In the genomic region with DNA sequence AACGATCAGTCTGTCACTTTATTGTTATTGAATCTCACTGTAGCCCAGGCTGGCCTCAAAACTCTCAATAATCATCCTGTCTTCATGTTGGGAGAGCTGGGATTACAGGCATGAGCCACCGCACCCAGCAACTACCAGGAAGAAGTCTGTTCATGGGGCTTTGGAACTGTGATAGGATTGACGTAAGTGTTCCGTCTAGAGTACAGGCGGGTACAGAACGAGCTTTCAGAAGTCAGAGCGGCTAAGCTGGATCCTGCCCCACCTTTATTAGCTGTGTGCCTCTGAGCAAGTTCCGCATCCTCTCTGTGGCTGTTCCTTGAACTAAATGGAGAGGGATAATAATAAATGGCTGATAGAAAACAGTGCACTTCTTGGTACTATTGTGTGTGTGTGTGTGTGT, we compare ENCODE assay signal across 23 mouse cellular contexts.
DNase-seq lines count a peak whose midpoint lies in the region; TF ChIP-seq lines count a peak whose summit lies in the region.
"Had no signal": no experiment of that assay in that cellular context is flagged by ENCODE, and none has a peak within 500 bp of the region (broad histone marks: within the 10 kb centered on the region; RNA-seq: fewer than 3 reads in every experiment).

No protein-coding gene starts in this region.

- 78% methylated on average over 8 of the region's 8 CpGs for WGBS in lung, adult 2 months
- WGBS in small intestine, adult 2 months = 31% methylated on average over 8 of the region's 8 CpGs

- intact Hi-C loops in heart, postnatal 25 days (cut with DNase I) = no loop called here

- H3K36me3 ChIP-seq in small intestine, adult 2 months (ENCODE audit: control insufficient read depth, insufficient read depth, low read length) = no peaks in the 10 kb centered on the region
- H3K36me3 ChIP-seq: embryonic facial prominence, embryonic 12.5 days; embryonic facial prominence, embryonic 15.5 days; heart, embryonic 10.5 days; heart, embryonic 13.5 days; hindbrain, embryonic 12.5 days; hindbrain, embryonic 15.5 days had no signal

- TF ChIP-seq CTCF in lung, adult 2 months (IDR thresholded peaks at IDR 0.05; ENCODE audit: insufficient read depth, low read length) = no peak
- TF ChIP-seq CTCF in small intestine, adult 2 months (IDR thresholded peaks at IDR 0.05; ENCODE audit: extremely low read depth, insufficient read length, insufficient replicate concordance, low read depth, low read length) = no peak

- peaks cover 10% of the 10 kb centered on the region for H3K4me1 ChIP-seq in lung, adult 2 months (ENCODE audit: control insufficient read depth, insufficient read depth, low read length)
- peaks cover 28% of the 10 kb centered on the region; the same call in 1 of the 2 replicates for H3K4me1 ChIP-seq in small intestine, adult 2 months (ENCODE audit: control insufficient read depth, insufficient read depth, insufficient read length, low read length)
- H3K4me1 ChIP-seq: embryonic facial prominence, embryonic 12.5 days; hindbrain, embryonic 12.5 days; hindbrain, embryonic 15.5 days had no signal

- peak; percentile 75 for DNase-seq in heart, adult 11 months
- DNase-seq in heart, postnatal 25 days (ENCODE audit: low spot score) = no peak
- peak; percentile 36 to 66 for DNase-seq in lung, adult 18-20 months
- DNase-seq in lung, postnatal 14 days = no peak
- DNase-seq in lung, postnatal 36 days = peak; percentile 50
- no peak for DNase-seq in lung, adult 2 months
- DNase-seq in adrenal gland, adult 2 months = no peak
- DNase-seq: adrenal gland, postnatal 14 days; cerebellum, adult 11 months; cerebellum, adult 2 months; cerebellum, adult 9-11 months; cerebellum, postnatal 25 days; forebrain, postnatal 0 days; gastrocnemius, postnatal 25 days; heart, adult 2 months; heart, postnatal 14 days had no signal

- peak overlapping the region; percentile 100 for H3K27ac ChIP-seq in small intestine, adult 2 months (ENCODE audit: insufficient read depth, low read depth, low read length)
- H3K27ac ChIP-seq: embryonic facial prominence, embryonic 12.5 days; embryonic facial prominence, embryonic 15.5 days; heart, adult 2 months; heart, embryonic 13.5 days; hindbrain, embryonic 12.5 days; hindbrain, embryonic 15.5 days had no signal

- H3K27me3 ChIP-seq in small intestine, adult 2 months (ENCODE audit: control insufficient read depth, insufficient read depth, low read length) = no peaks in the 10 kb centered on the region
- H3K27me3 ChIP-seq: embryonic facial prominence, embryonic 12.5 days; embryonic facial prominence, embryonic 15.5 days; hindbrain, embryonic 12.5 days; hindbrain, embryonic 15.5 days had no signal

- H3K4me3 ChIP-seq in lung, adult 2 months (replicated peaks; ENCODE audit: extremely low read depth, low read depth, low read length) = no peak overlapping the region
- no peak overlapping the region for H3K4me3 ChIP-seq in small intestine, adult 2 months (ENCODE audit: low read depth, low read length)
- H3K4me3 ChIP-seq: embryonic facial prominence, embryonic 12.5 days; embryonic facial prominence, embryonic 15.5 days; heart, adult 2 months; heart, embryonic 10.5 days; heart, embryonic 13.5 days; hindbrain, embryonic 12.5 days; hindbrain, embryonic 15.5 days had no signal

- TF ChIP-seq POLR2A in lung, adult 2 months (IDR thresholded peaks at IDR 0.05; ENCODE audit: borderline replicate concordance, extremely low read depth, low read depth, low read length) = no peak
- no peak; the same call in 1 of the 2 replicates for TF ChIP-seq POLR2A in small intestine, adult 2 months (IDR thresholded peaks at IDR 0.05; ENCODE audit: low read depth, low read length)

Comparison
In these comparisons a context has a peak if more than half of its experiments do, and no peak if none do; other contexts are left out.
1. DNase-seq: peak in heart, adult 11 months (single experiment), lung, adult 18-20 months (2 of 2) and lung, postnatal 36 days (single experiment); none in heart, postnatal 25 days (single experiment), lung, postnatal 14 days (single experiment), lung, adult 2 months (single experiment) and adrenal gland, adult 2 months (single experiment).